Mouse (Mus musculus): ENCODE measurements around the gene Alyref.
"Not testable (repeated sequence)": the region's sequence is repeated elsewhere in the genome, so short reads cannot be mapped to it uniquely, and the experiment has no call there.

Gene Alyref

GRCm38 (mm10) chr11:120603545-120603944, 5.4 kb upstream of the Alyref start:
- no peak for DNase-seq (ENCODE audit: low spot score in 2 of 2)

- no peak for DNase-seq (ENCODE audit: low spot score in 2 of 2)
Observed at GRCm38 (mm10) chr11:120600716-120601115, 2.6 kb upstream of the Alyref start.

- DNase-seq (ENCODE audit: low spot score in 2 of 2), result no peak
Observed at GRCm38 (mm10) chr11:120598990-120599549, 905 bp upstream of the Alyref start.

GRCm38 (mm10) chr11:120597240-120598235, 627 bp downstream of the Alyref start:
- no peak for DNase-seq (ENCODE audit: low spot score in 2 of 2)

- DNase-seq (ENCODE audit: low spot score in 2 of 2), result no peak
Observed at GRCm38 (mm10) chr11:120588531-120588930, 9.6 kb downstream of the Alyref start.

GRCm38 (mm10) chr11:120583937-120584336, 14.2 kb downstream of the Alyref start:
- DNase-seq (ENCODE audit: low spot score in 2 of 2), result no peak

GRCm38 (mm10) chr11:120582982-120583293, 15.2 kb downstream of the Alyref start:
- not testable (repeated sequence) for DNase-seq (ENCODE audit: low spot score in 2 of 2)

- DNase-seq (ENCODE audit: low spot score in 2 of 2), result no peak
Observed at GRCm38 (mm10) chr11:120582268-120582981, 15.7 kb downstream of the Alyref start.

GRCm38 (mm10) chr11:120581490-120582267, 16.5 kb downstream of the Alyref start, which contains the start of gene Arhgdia:
TSS of gene Arhgdia (minus strand) at chr11:120581624.
- peak; percentile 89 to 90 for DNase-seq (ENCODE audit: low spot score in 2 of 2)

- DNase-seq (ENCODE audit: low spot score in 2 of 2), result peak; percentile 36 to 42
Observed at GRCm38 (mm10) chr11:120580871-120581331, 17.3 kb downstream of the Alyref start.

- DNase-seq (ENCODE audit: low spot score in 2 of 2), result no peak
Observed at GRCm38 (mm10) chr11:120580190-120580589, 18.0 kb downstream of the Alyref start.

GRCm38 (mm10) chr11:120579316-120580107, 18.7 kb downstream of the Alyref start:
- DNase-seq (ENCODE audit: low spot score in 2 of 2), result peak; percentile 53 to 67

- DNase-seq (ENCODE audit: low spot score in 2 of 2), result no peak
Observed at GRCm38 (mm10) chr11:120578694-120579243, 19.4 kb downstream of the Alyref start.

- no peak for DNase-seq (ENCODE audit: low spot score in 2 of 2)
Observed at GRCm38 (mm10) chr11:120578024-120578693, 20.0 kb downstream of the Alyref start.

- DNase-seq (ENCODE audit: low spot score in 2 of 2), result no peak
Observed at GRCm38 (mm10) chr11:120577211-120578023, 20.7 kb downstream of the Alyref start.

GRCm38 (mm10) chr11:120576365-120576981, 21.7 kb downstream of the Alyref start:
- DNase-seq (ENCODE audit: low spot score in 2 of 2), result no peak

- DNase-seq (ENCODE audit: low spot score in 2 of 2), result no peak
Observed at GRCm38 (mm10) chr11:120575940-120576339, 22.2 kb downstream of the Alyref start.

- DNase-seq (ENCODE audit: low spot score in 2 of 2), result no peak
Observed at GRCm38 (mm10) chr11:120575046-120575445, 23.1 kb downstream of the Alyref start.

- no peak for DNase-seq (ENCODE audit: low spot score in 2 of 2)
Observed at GRCm38 (mm10) chr11:120574278-120574600, 23.9 kb downstream of the Alyref start.
